Mouse (Mus musculus) adrenal gland (tissue): ENCODE data around the gene Exo5.

Source experiments
- intact Hi-C: fragments of 180-260 bp; cut with DNase I; formaldehyde crosslinking; loops from one replicate; pipeline ENCODE4 v1.15.1; 2025
- long read RNA-seq, 2 experiments: library from polyadenylated mRNA; unstranded; transcript quantifications; one replicate each; pipeline ENCODE4 v2.0.0; 2020; ENCODE audit warnings: borderline replicate concordance in 1 of 2; ENCODE audit not compliant: insufficient replicate concordance in 1 of 2

The Exo5 gene
- long read RNA-seq, experiment 1, transcript Exo5-201 (2 exons, 1,996 nt): major isoform, 5 of 9 reads
- long read RNA-seq, experiment 1, partial matches to known transcripts: 0 of 9 reads
- long read RNA-seq, experiment 1, other reads (novel, unspliced or antisense): 2 of 9 reads
- long read RNA-seq, experiment 2, transcript Exo5-201 (2 exons, 1,996 nt): major isoform, 8 of 15 reads
- long read RNA-seq, experiment 2, transcript Exo5-204 (2 exons, 1,969 nt): minor isoform, 5 of 15 reads
- long read RNA-seq, experiment 2, partial matches to known transcripts: 2 of 15 reads
- long read RNA-seq, experiment 2, other reads (novel, unspliced or antisense): 0 of 15 reads

GRCm38 (mm10) chr4:120924554-120925299, at the start of gene Exo5:
TSS of gene Exo5 (minus strand) at chr4:120925017.
- intact Hi-C loops: no loop called here

- intact Hi-C loops: no loop called here
Measured at GRCm38 (mm10) chr4:120971842-120972241, 47.0 kb upstream of the Exo5 start.

- intact Hi-C loops: no loop called here
Measured at GRCm38 (mm10) chr4:120969382-120970146, 44.7 kb upstream of the Exo5 start.

GRCm38 (mm10) chr4:120968486-120968885, 43.7 kb upstream of the Exo5 start:
- intact Hi-C loops: no loop called here

GRCm38 (mm10) chr4:120955586-120955985, 30.8 kb upstream of the Exo5 start:
- intact Hi-C loops: no loop called here

- intact Hi-C loops: no loop called here
Measured at GRCm38 (mm10) chr4:120953667-120954066, 28.9 kb upstream of the Exo5 start.

GRCm38 (mm10) chr4:120953038-120953437, 28.2 kb upstream of the Exo5 start:
- intact Hi-C loops: no loop called here

- intact Hi-C loops: no loop called here
Measured at GRCm38 (mm10) chr4:120952163-120952562, 27.3 kb upstream of the Exo5 start.

GRCm38 (mm10) chr4:120951428-120951973, 26.7 kb upstream of the Exo5 start, which contains the start of gene Zfp69:
TSS of gene Zfp69 (minus strand) at chr4:120951699.
- intact Hi-C loops: no loop called here

GRCm38 (mm10) chr4:120950763-120951427, 26.1 kb upstream of the Exo5 start:
- intact Hi-C loops: no loop called here

- intact Hi-C loops: no loop called here
Measured at GRCm38 (mm10) chr4:120948938-120949337, 24.1 kb upstream of the Exo5 start.

- intact Hi-C loops: no loop called here
Measured at GRCm38 (mm10) chr4:120935006-120935405, 10.2 kb upstream of the Exo5 start.

- intact Hi-C loops: no loop called here
Measured at GRCm38 (mm10) chr4:120930736-120931135, 5.9 kb upstream of the Exo5 start.

- intact Hi-C loops: no loop called here
Measured at GRCm38 (mm10) chr4:120928686-120929085, 3.9 kb upstream of the Exo5 start.

- intact Hi-C loops: no loop called here
Measured at GRCm38 (mm10) chr4:120925386-120925785, 569 bp upstream of the Exo5 start.

GRCm38 (mm10) chr4:120921461-120921860, 3.4 kb downstream of the Exo5 start:
- intact Hi-C loops: no loop called here

GRCm38 (mm10) chr4:120914501-120914900, 10.3 kb downstream of the Exo5 start:
- intact Hi-C loops: loop anchor here (5.0 kb wide), 1 partner anchor 67 kb away; no protein-coding TSS in a partner anchor

GRCm38 (mm10) chr4:120913861-120914260, 11.0 kb downstream of the Exo5 start:
- intact Hi-C loops: loop anchor here (5.0 kb wide), 1 partner anchor 67 kb away; no protein-coding TSS in a partner anchor

- intact Hi-C loops: loop anchor here (5.0 kb wide), 1 partner anchor 66 kb away; no protein-coding TSS in a partner anchor
Measured at GRCm38 (mm10) chr4:120913443-120913842, 11.4 kb downstream of the Exo5 start.

GRCm38 (mm10) chr4:120912866-120913265, 12.0 kb downstream of the Exo5 start:
- intact Hi-C loops: loop anchor here (5.0 kb wide), 1 partner anchor 66 kb away; no protein-coding TSS in a partner anchor

- intact Hi-C loops: loop anchor here (5.0 kb wide), 1 partner anchor 64 kb away; no protein-coding TSS in a partner anchor
Measured at GRCm38 (mm10) chr4:120911086-120911485, 13.7 kb downstream of the Exo5 start.
